23 mouse cellular contexts compared by ENCODE assay signal in the genomic region with DNA sequence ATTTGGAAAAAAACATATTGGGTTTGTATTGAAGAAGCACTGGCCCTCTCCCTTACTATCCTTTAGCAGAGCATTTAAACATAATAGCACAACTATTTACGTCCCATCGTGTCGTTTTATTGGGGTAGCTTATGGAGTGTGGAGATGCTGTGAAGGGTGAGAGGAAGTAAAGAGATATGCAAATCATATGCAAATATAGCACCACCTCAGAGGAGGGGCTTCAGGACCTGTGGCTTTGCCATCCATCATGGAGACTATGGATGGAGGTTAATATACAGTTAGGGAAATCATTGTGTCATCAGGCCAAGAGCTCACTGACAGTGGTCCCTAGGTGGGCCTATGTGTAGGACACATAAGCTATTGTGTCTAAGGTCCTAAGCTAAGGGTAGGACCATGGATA.
DNase-seq lines count a peak whose midpoint lies in the region; ATAC-seq lines count a peak whose summit lies in the region.
"Had no signal": no experiment of that assay in that cellular context is flagged by ENCODE, and none has a peak within 500 bp of the region (broad histone marks: within the 10 kb centered on the region; RNA-seq: fewer than 3 reads in every experiment).

No protein-coding gene starts in this region.

- ATAC-seq in hindbrain, embryonic 14.5 days (ENCODE audit: low FRiP score) = no peak
- peak; percentile 37; the same call in 1 of the 2 replicates for ATAC-seq in neural tube, embryonic 12.5 days (ENCODE audit: low FRiP score, low read depth)
- ATAC-seq in neural tube, embryonic 15.5 days (ENCODE audit: low FRiP score) = no peak
- peak; percentile 44 for ATAC-seq in forebrain, embryonic 15.5 days (replicated peaks)
- ATAC-seq in kidney, embryonic 15.5 days (replicated peaks; ENCODE audit: low FRiP score) = no peak
- ATAC-seq: CD4-positive, CD25-positive, alpha-beta regulatory T cell, adult 4 months; intestine, postnatal 0 days had no signal

- 0 out of 2 replicates have a peak, but pooled peaks cover 3% of the 10 kb centered on the region for H3K27me3 ChIP-seq in hindbrain, embryonic 10.5 days (ENCODE audit: insufficient read depth, poor library complexity, severe bottlenecking)
- H3K27me3 ChIP-seq in hindbrain, embryonic 14.5 days (ENCODE audit: control insufficient read depth, insufficient read depth, low read length) = no peaks in the 10 kb centered on the region
- H3K27me3 ChIP-seq in neural tube, embryonic 12.5 days (replicated peaks) = no peaks in the 10 kb centered on the region
- H3K27me3 ChIP-seq in neural tube, embryonic 15.5 days (replicated peaks) = 0 out of 2 replicates have a peak, but pooled peaks cover 4% of the 10 kb centered on the region
- H3K27me3 ChIP-seq in forebrain, embryonic 15.5 days = no peaks in the 10 kb centered on the region
- H3K27me3 ChIP-seq in kidney, embryonic 15.5 days = peaks cover 8% of the 10 kb centered on the region; the same call in 1 of the 2 replicates
- H3K27me3 ChIP-seq: liver, embryonic 15.5 days; lung, embryonic 15.5 days had no signal

- 90% methylated on average over 3 of the region's 3 CpGs for WGBS in hindbrain, embryonic 10.5 days
- WGBS in hindbrain, embryonic 14.5 days = 63% methylated on average over 3 of the region's 3 CpGs
- WGBS in neural tube, embryonic 12.5 days = 49% methylated on average over 3 of the region's 3 CpGs
- WGBS in neural tube, embryonic 15.5 days = 36% methylated on average over 3 of the region's 3 CpGs
- 19% methylated on average over 3 of the region's 3 CpGs for WGBS in forebrain, embryonic 15.5 days
- 70% methylated on average over 3 of the region's 3 CpGs for WGBS in kidney, embryonic 15.5 days

- H3K9me3 ChIP-seq in hindbrain, embryonic 10.5 days = 0 out of 2 replicates have a peak, but pooled peaks cover 2% of the 10 kb centered on the region
- H3K9me3 ChIP-seq in hindbrain, embryonic 14.5 days (ENCODE audit: control insufficient read depth, low read length) = no peaks in the 10 kb centered on the region
- peaks cover 4% of the 10 kb centered on the region; the same call in 1 of the 2 replicates for H3K9me3 ChIP-seq in neural tube, embryonic 12.5 days
- no peaks in the 10 kb centered on the region for H3K9me3 ChIP-seq in neural tube, embryonic 15.5 days (replicated peaks)
- H3K9me3 ChIP-seq in forebrain, embryonic 15.5 days = no peaks in the 10 kb centered on the region
- no peaks in the 10 kb centered on the region; the same call in 1 of the 2 replicates for H3K9me3 ChIP-seq in kidney, embryonic 15.5 days (replicated peaks)
- H3K9me3 ChIP-seq: liver, embryonic 15.5 days; lung, embryonic 15.5 days had no signal

- H3K27ac ChIP-seq in hindbrain, embryonic 10.5 days = peak overlapping the region; percentile 46
- no peak overlapping the region for H3K27ac ChIP-seq in hindbrain, embryonic 14.5 days
- no peak overlapping the region for H3K27ac ChIP-seq in neural tube, embryonic 12.5 days
- H3K27ac ChIP-seq in neural tube, embryonic 15.5 days (replicated peaks) = no peak overlapping the region
- no peak overlapping the region for H3K27ac ChIP-seq in forebrain, embryonic 15.5 days (replicated peaks)
- no peak overlapping the region for H3K27ac ChIP-seq in kidney, embryonic 15.5 days
- H3K27ac ChIP-seq: liver, embryonic 15.5 days; lung, embryonic 15.5 days had no signal

- no peak for DNase-seq in hindbrain, embryonic 10.5 days (ENCODE audit: low spot score)
- no peak for DNase-seq in hindbrain, embryonic 14.5 days (ENCODE audit: low spot score)
- DNase-seq in frontal cortex, adult 2 months (ENCODE audit: extremely low spot score in 1 of 2, low spot score in 1 of 2) = no peak
- DNase-seq: adrenal gland, postnatal 25 days; cerebellum, adult 8-10 months; gastrocnemius, postnatal 25 days; heart, adult 18-20 months; heart, postnatal 10 days; kidney, postnatal 36 days; liver; lung, postnatal 36 days; thymus, adult 2 months; thymus, postnatal 4 days had no signal

- no peak overlapping the region for H3K4me3 ChIP-seq in hindbrain, embryonic 10.5 days
- no peak overlapping the region for H3K4me3 ChIP-seq in hindbrain, embryonic 14.5 days (replicated peaks; ENCODE audit: low read length)
- no peak overlapping the region for H3K4me3 ChIP-seq in neural tube, embryonic 12.5 days
- H3K4me3 ChIP-seq in neural tube, embryonic 15.5 days (replicated peaks) = no peak overlapping the region
- no peak overlapping the region for H3K4me3 ChIP-seq in forebrain, embryonic 15.5 days
- H3K4me3 ChIP-seq in kidney, embryonic 15.5 days (replicated peaks) = no peak overlapping the region
- H3K4me3 ChIP-seq: heart, embryonic 12.5 days; left cerebral cortex, adult 2 months; liver, embryonic 15.5 days; lung, embryonic 15.5 days had no signal

- peaks cover 41% of the 10 kb centered on the region for H3K4me1 ChIP-seq in hindbrain, embryonic 10.5 days (replicated peaks)
- H3K4me1 ChIP-seq in hindbrain, embryonic 14.5 days (replicated peaks; ENCODE audit: control insufficient read depth, insufficient read depth, low read length) = 0 out of 2 replicates have a peak, but pooled peaks cover 4% of the 10 kb centered on the region
- peaks cover 31% of the 10 kb centered on the region for H3K4me1 ChIP-seq in neural tube, embryonic 12.5 days
- H3K4me1 ChIP-seq in neural tube, embryonic 15.5 days = peaks cover 27% of the 10 kb centered on the region
- H3K4me1 ChIP-seq in forebrain, embryonic 15.5 days = peaks cover 40% of the 10 kb centered on the region
- 0 out of 2 replicates have a peak, but pooled peaks cover 3% of the 10 kb centered on the region for H3K4me1 ChIP-seq in kidney, embryonic 15.5 days
- H3K4me1 ChIP-seq: heart, embryonic 12.5 days; liver, embryonic 15.5 days; lung, embryonic 15.5 days had no signal

- H3K9ac ChIP-seq in hindbrain, embryonic 14.5 days = no peak overlapping the region
- H3K9ac ChIP-seq in neural tube, embryonic 12.5 days = no peak overlapping the region
- H3K9ac ChIP-seq in neural tube, embryonic 15.5 days (replicated peaks) = no peak overlapping the region
- H3K9ac ChIP-seq in forebrain, embryonic 15.5 days (replicated peaks) = no peak overlapping the region
- H3K9ac ChIP-seq in kidney, embryonic 15.5 days = no peak overlapping the region
- H3K9ac ChIP-seq: heart, embryonic 12.5 days; liver, embryonic 15.5 days; lung, embryonic 15.5 days had no signal

- no peak overlapping the region for H3K4me2 ChIP-seq in hindbrain, embryonic 14.5 days (replicated peaks)
- H3K4me2 ChIP-seq in neural tube, embryonic 12.5 days (replicated peaks) = no peak overlapping the region
- no peak overlapping the region for H3K4me2 ChIP-seq in neural tube, embryonic 15.5 days
- H3K4me2 ChIP-seq in forebrain, embryonic 15.5 days (replicated peaks) = no peak overlapping the region
- H3K4me2 ChIP-seq in kidney, embryonic 15.5 days = no peak overlapping the region
- H3K4me2 ChIP-seq: heart, embryonic 12.5 days; liver, embryonic 15.5 days; lung, embryonic 15.5 days had no signal

- H3K36me3 ChIP-seq in hindbrain, embryonic 10.5 days = no peaks in the 10 kb centered on the region
- no peaks in the 10 kb centered on the region for H3K36me3 ChIP-seq in hindbrain, embryonic 14.5 days (replicated peaks; ENCODE audit: control insufficient read depth, insufficient read depth)
- H3K36me3 ChIP-seq in neural tube, embryonic 12.5 days = no peaks in the 10 kb centered on the region
- H3K36me3 ChIP-seq in neural tube, embryonic 15.5 days = no peaks in the 10 kb centered on the region
- H3K36me3 ChIP-seq in forebrain, embryonic 15.5 days = no peaks in the 10 kb centered on the region
- H3K36me3 ChIP-seq in kidney, embryonic 15.5 days = no peaks in the 10 kb centered on the region
- H3K36me3 ChIP-seq: heart, embryonic 12.5 days; liver, embryonic 15.5 days; lung, embryonic 15.5 days had no signal

Comparison
In these comparisons a context has a peak if more than half of its experiments do, and no peak if none do; other contexts are left out.
1. ATAC-seq: peak in neural tube, embryonic 12.5 days (single experiment) and forebrain, embryonic 15.5 days (single experiment); none in hindbrain, embryonic 14.5 days (single experiment), neural tube, embryonic 15.5 days (single experiment) and kidney, embryonic 15.5 days (single experiment).